ENCODE assay signal across 25 mouse cellular contexts in genomic region chr14:99547931-99548330, GRCm38 (mm10).
DNase-seq lines count a peak whose midpoint lies in the region; TF ChIP-seq lines count a peak whose summit lies in the region.
"Had no signal": no experiment of that assay in that cellular context is flagged by ENCODE, and none has a peak within 500 bp of the region (broad histone marks: within the 10 kb centered on the region; RNA-seq: fewer than 3 reads in every experiment).

No protein-coding gene starts in this region.

- no peak for TF ChIP-seq CTCF in CH12.LX (conservative IDR thresholded peaks at IDR 0.05 in 1 of 2, IDR thresholded peaks at IDR 0.05 in 1 of 2; ENCODE audit: low read depth in 2 of 2, low read length in 2 of 2)
- no peak for TF ChIP-seq CTCF in brain, embryonic 14.5 days (IDR thresholded peaks at IDR 0.05; ENCODE audit: borderline replicate concordance, extremely low read depth, insufficient read depth, insufficient read length)

- H3ac ChIP-seq in myocyte (ENCODE audit: control insufficient read depth, insufficient read length) = no peak overlapping the region

- no peak for TF ChIP-seq POLR2A in CH12.LX (IDR thresholded peaks at IDR 0.05; ENCODE audit: low read depth, low read length)
- TF ChIP-seq POLR2A in brain, embryonic 14.5 days (IDR thresholded peaks at IDR 0.05; ENCODE audit: borderline replicate concordance, extremely low read depth, insufficient read depth, insufficient read length, poor library complexity, severe bottlenecking) = no peak
- no peak for TF ChIP-seq POLR2A in myocyte (IDR thresholded peaks at IDR 0.05; ENCODE audit: insufficient read length, low read depth)

- H3K36me3 ChIP-seq in CH12.LX (replicated peaks in 1 of 2; ENCODE audit: control insufficient read depth in 1 of 2, insufficient read depth in 1 of 2, low read length in 1 of 2) (no peaks in the 10 kb centered on the region), myocyte (ENCODE audit: control insufficient read depth, insufficient read depth) (no peaks in the 10 kb centered on the region)
- H3K36me3 ChIP-seq: embryonic facial prominence, embryonic 15.5 days; forebrain, embryonic 10.5 days; G1E; hindbrain, embryonic 15.5 days; limb, embryonic 13.5 days; liver, embryonic 13.5 days; midbrain, embryonic 13.5 days; neural tube, embryonic 13.5 days had no signal

- no peaks in the 10 kb centered on the region for H3K9me3 ChIP-seq in CH12.LX (replicated peaks; ENCODE audit: low read length)
- H3K9me3 ChIP-seq: embryonic facial prominence, embryonic 15.5 days; forebrain, embryonic 10.5 days; hindbrain, embryonic 15.5 days; limb, embryonic 13.5 days; liver, embryonic 13.5 days; midbrain, embryonic 13.5 days; neural tube, embryonic 13.5 days had no signal

- H3K79me2 ChIP-seq in CH12.LX (replicated peaks; ENCODE audit: control insufficient read depth, extremely low read depth, insufficient read depth, poor library complexity, severe bottlenecking) (no peaks in the 10 kb centered on the region), myocyte (ENCODE audit: control insufficient read depth, insufficient read depth) (no peaks in the 10 kb centered on the region)

- H3K27ac ChIP-seq in CH12.LX (ENCODE audit: insufficient read depth, low read depth) = no peak overlapping the region
- H3K27ac ChIP-seq: embryonic facial prominence, embryonic 15.5 days; forebrain, embryonic 10.5 days; hindbrain, embryonic 15.5 days; limb, embryonic 13.5 days; liver, embryonic 13.5 days; midbrain, embryonic 13.5 days; neural tube, embryonic 13.5 days had no signal

- TF ChIP-seq EP300 in CH12.LX (IDR thresholded peaks at IDR 0.05; ENCODE audit: low read length) = no peak

- DNase-seq in 3T3-L1 (ENCODE audit: low read depth, low spot score) = peak; percentile 22
- DNase-seq in CH12.LX (ENCODE audit: extremely low read depth) = no peak
- DNase-seq in brain, embryonic 14.5 days (ENCODE audit: low read depth) = peak; percentile 5
- DNase-seq in embryo, embryonic 10 days (ENCODE audit: low spot score) = no peak
- no peak for DNase-seq in ovary, postnatal 14 days (ENCODE audit: low spot score)
- DNase-seq in spleen, adult 18-20 months = no peak
- DNase-seq: cerebellum, adult 11 months; cerebellum, postnatal 25 days; gastrocnemius, postnatal 10 days; heart, adult 18-20 months; heart, postnatal 4 days; kidney, adult 18-20 months; kidney, postnatal 14 days; layer of hippocampus, adult 9-11 months; liver, embryonic 13.5 days; right cerebral cortex, postnatal 14 days; thymus, postnatal 14 days had no signal

- H3K4me3 ChIP-seq in CH12.LX (replicated peaks in 1 of 3; ENCODE audit: low read depth in 2 of 3, low read length in 2 of 3, poor library complexity in 1 of 3) = no peak overlapping the region
- no peak overlapping the region for H3K4me3 ChIP-seq in myocyte
- H3K4me3 ChIP-seq: embryonic facial prominence, embryonic 15.5 days; forebrain, embryonic 10.5 days; hindbrain, embryonic 15.5 days; limb, embryonic 13.5 days; liver, embryonic 13.5 days; midbrain, embryonic 13.5 days; neural tube, embryonic 13.5 days had no signal

- H3K9ac ChIP-seq in CH12.LX (ENCODE audit: insufficient read depth, low read depth) = no peak overlapping the region
- H3K9ac ChIP-seq: embryonic facial prominence, embryonic 15.5 days; hindbrain, embryonic 15.5 days; limb, embryonic 13.5 days; liver, embryonic 13.5 days; midbrain, embryonic 13.5 days; neural tube, embryonic 13.5 days had no signal

- in situ Hi-C loops in CH12.LX (cut with MboI; ENCODE audit: low pct_ligation_motif_present, low pct_unique_long_range_greater_than_20kb, low sequenced_read_pairs) = no loop called here

- H3K4me1 ChIP-seq in CH12.LX (ENCODE audit: control insufficient read depth in 1 of 2, insufficient read depth in 2 of 2) = peaks cover 0 to 7% of the 10 kb centered on the region in 2 experiments; a peak in 1 of 4 replicates
- H3K4me1 ChIP-seq: embryonic facial prominence, embryonic 15.5 days; forebrain, embryonic 10.5 days; hindbrain, embryonic 15.5 days; limb, embryonic 13.5 days; liver, embryonic 13.5 days; midbrain, embryonic 13.5 days; neural tube, embryonic 13.5 days had no signal

- H3K4me2 ChIP-seq in CH12.LX (ENCODE audit: insufficient read depth, low read depth, poor library complexity, severe bottlenecking) = no peak overlapping the region
- H3K4me2 ChIP-seq in myocyte (ENCODE audit: low read depth) = peak overlapping the region; percentile 85
- H3K4me2 ChIP-seq: embryonic facial prominence, embryonic 15.5 days; hindbrain, embryonic 15.5 days; limb, embryonic 13.5 days; liver, embryonic 13.5 days; midbrain, embryonic 13.5 days; neural tube, embryonic 13.5 days had no signal

- H3K27me3 ChIP-seq in CH12.LX (replicated peaks) (no peaks in the 10 kb centered on the region), myocyte (ENCODE audit: control insufficient read depth, insufficient read depth, insufficient read length) (no peaks in the 10 kb centered on the region)
- H3K27me3 ChIP-seq: embryonic facial prominence, embryonic 15.5 days; hindbrain, embryonic 15.5 days; limb, embryonic 13.5 days; liver, embryonic 13.5 days; midbrain, embryonic 13.5 days; neural tube, embryonic 13.5 days had no signal

- dilution Hi-C loops in CH12.LX (cut with MboI; ENCODE audit: extremely low pct_ligation_motif_present, extremely low pct_unique_long_range_greater_than_20kb, low sequenced_read_pairs) = no loop called here

- no peak for TF ChIP-seq RAD21 in CH12.LX (IDR thresholded peaks at IDR 0.05; ENCODE audit: low read depth, low read length)

TF ChIP-seq in CH12.LX, 34 proteins besides CTCF, POLR2A, EP300 and RAD21:
- TF ChIP-seq MAZ (IDR thresholded peaks at IDR 0.05; ENCODE audit: low read depth, low read length) (no peak), MAFK (IDR thresholded peaks at IDR 0.05; ENCODE audit: insufficient replicate concordance, low read length) (0 out of 2 replicates have a peak, but pooled peaks have one; percentile 25), E2F4 (IDR thresholded peaks at IDR 0.05; ENCODE audit: insufficient replicate concordance, low read depth, low read length) (no peak), POLR2AphosphoS2 (IDR thresholded peaks at IDR 0.05; ENCODE audit: low read depth, low read length) (no peak)
TF ChIP-seq in CH12.LX: peak in this region for 1.

TF ChIP-seq in myocyte, 11 proteins besides CTCF, POLR2A, EP300 and RAD21:
- TF ChIP-seq TCF12 (IDR thresholded peaks at IDR 0.05; ENCODE audit: insufficient read depth, poor library complexity, severe bottlenecking) (no peak), MYOD1 (IDR thresholded peaks at IDR 0.05; ENCODE audit: control insufficient read depth in 1 of 3, insufficient read length in 2 of 3, low read depth in 2 of 3) (no peak), TCF3 (IDR thresholded peaks at IDR 0.05; ENCODE audit: insufficient read length, low read depth) (no peak), CEBPB (IDR thresholded peaks at IDR 0.05; ENCODE audit: insufficient read depth, poor library complexity, severe bottlenecking) (no peak), SRF (IDR thresholded peaks at IDR 0.05; ENCODE audit: control insufficient read depth, insufficient read length, low read depth) (no peak), REST (IDR thresholded peaks at IDR 0.05; ENCODE audit: insufficient read depth, insufficient read length) (no peak), MYOG (IDR thresholded peaks at IDR 0.05; ENCODE audit: control insufficient read depth in 1 of 3, insufficient read depth in 1 of 3, insufficient read length in 2 of 3, low read depth in 2 of 3) (no peak), E2F4 (IDR thresholded peaks at IDR 0.05; ENCODE audit: insufficient read depth) (no peak), MAX (IDR thresholded peaks at IDR 0.05; ENCODE audit: low read depth) (no peak), USF1 (IDR thresholded peaks at IDR 0.05; ENCODE audit: low read depth) (no peak), POLR2AphosphoS2 (IDR thresholded peaks at IDR 0.05; ENCODE audit: insufficient read length, low read depth) (no peak)
TF ChIP-seq in myocyte: peak in this region for 0.

Comparison
In these comparisons a context has a peak if more than half of its experiments do, and no peak if none do; other contexts are left out.
1. DNase-seq: peak in 3T3-L1 (single experiment) and brain, embryonic 14.5 days (single experiment); none in CH12.LX (single experiment), embryo, embryonic 10 days (single experiment), ovary, postnatal 14 days (single experiment) and spleen, adult 18-20 months (0 of 2).